ENCODE assay signal across 9 mouse cellular contexts in the genomic region with DNA sequence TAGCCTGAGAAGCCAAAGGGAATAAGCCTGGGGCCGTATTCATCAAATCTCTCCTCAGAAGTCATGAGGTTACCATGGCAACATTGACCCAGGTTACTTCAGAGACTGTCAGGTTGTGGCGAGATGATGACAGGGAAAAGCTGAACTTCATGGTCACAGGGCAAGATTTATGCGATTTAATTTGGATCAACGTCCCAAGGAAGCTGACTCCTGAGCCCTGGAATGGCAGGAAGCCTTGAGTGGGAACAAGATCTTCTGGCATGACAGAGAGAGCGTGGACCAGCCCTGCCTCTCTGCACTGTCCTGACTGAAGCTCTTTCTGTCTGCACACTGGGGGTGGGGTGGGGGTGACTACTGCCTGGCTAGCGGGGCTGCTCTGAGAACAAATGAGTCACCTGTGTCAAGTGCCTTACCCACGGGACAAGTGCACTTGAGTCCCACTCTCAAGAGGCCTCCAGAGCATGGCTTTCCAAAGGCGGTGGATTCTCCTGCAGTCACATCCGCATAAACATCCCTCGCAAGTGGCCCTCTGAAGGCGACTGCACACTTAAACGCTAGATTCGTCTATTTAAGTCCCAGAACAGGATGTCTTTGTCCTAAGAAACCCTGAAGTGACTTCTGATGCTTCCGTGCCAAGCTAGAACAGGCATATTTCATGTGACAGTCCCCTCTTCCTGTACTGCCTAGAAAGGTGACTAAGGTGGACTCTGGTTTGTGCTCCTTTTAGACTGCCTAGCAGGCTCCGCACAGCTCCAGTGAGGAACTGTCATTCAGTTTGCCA. TPM values are rescaled to one million over a fixed set of nuclear protein-coding genes. Genes with fewer than 3 reads are reported as not detected.
DNase-seq lines count a peak whose midpoint lies in the region; ATAC-seq and TF ChIP-seq lines count a peak whose summit lies in the region.
"Had no signal": no experiment of that assay in that cellular context is flagged by ENCODE, and none has a peak within 500 bp of the region (broad histone marks: within the 10 kb centered on the region; RNA-seq: fewer than 3 reads in every experiment).

No protein-coding gene starts in this region.

- no peaks in the 10 kb centered on the region for H3K9me3 ChIP-seq in hindbrain, postnatal 0 days (ENCODE audit: low read length)
- no peaks in the 10 kb centered on the region for H3K9me3 ChIP-seq in lung, postnatal 0 days (ENCODE audit: low read length)
- H3K9me3 ChIP-seq: limb, embryonic 15.5 days had no signal

- TF ChIP-seq EP300 in lung, postnatal 0 days (IDR thresholded peaks at IDR 0.05), result peak; percentile 100

- H3K27me3 ChIP-seq in hindbrain, postnatal 0 days (ENCODE audit: insufficient read depth, low read length), result no peaks in the 10 kb centered on the region
- no peaks in the 10 kb centered on the region for H3K27me3 ChIP-seq in lung, postnatal 0 days (replicated peaks; ENCODE audit: insufficient read depth, low read length)
- H3K27me3 ChIP-seq: limb, embryonic 15.5 days had no signal

- H3K4me2 ChIP-seq in hindbrain, postnatal 0 days (ENCODE audit: low read depth, low read length), result no peak overlapping the region
- H3K4me2 ChIP-seq in lung, postnatal 0 days (replicated peaks; ENCODE audit: low read depth, low read length), result no peak overlapping the region
- H3K4me2 ChIP-seq: limb, embryonic 15.5 days had no signal

- 59% methylated on average over 15 of the region's 15 CpGs for WGBS in hindbrain, postnatal 0 days
- 21% methylated on average over 15 of the region's 15 CpGs for WGBS in lung, postnatal 0 days

- 0 out of 2 replicates have a peak, but pooled peaks have one; percentile 25 for ATAC-seq in hindbrain, postnatal 0 days
- peak; percentile 95 for ATAC-seq in lung, postnatal 0 days

- no peak overlapping the region for H3K4me3 ChIP-seq in hindbrain, postnatal 0 days (ENCODE audit: low read length)
- no peak overlapping the region for H3K4me3 ChIP-seq in lung, postnatal 0 days (ENCODE audit: low read depth, low read length)
- H3K4me3 ChIP-seq: limb, embryonic 15.5 days had no signal

- peak; percentile 72 for DNase-seq in R1 (ENCODE audit: low read depth, low spot score)
- peak; percentile 30 to 78 for DNase-seq in adrenal gland, postnatal 36 days
- peak; percentile 31 for DNase-seq in hindbrain, postnatal 0 days (ENCODE audit: low spot score)
- peak; percentile 95 for DNase-seq in lung, postnatal 0 days (ENCODE audit: low spot score)
- DNase-seq in spleen, postnatal 10 days (ENCODE audit: low spot score in 2 of 2), result no peak
- no peak for DNase-seq in urinary bladder, postnatal 25 days (ENCODE audit: low spot score)
- no peak for DNase-seq in right cerebral cortex, postnatal 4 days
- DNase-seq: spleen, adult 18-20 months had no signal

- H3K9ac ChIP-seq in hindbrain, postnatal 0 days (replicated peaks; ENCODE audit: low read length), result no peak overlapping the region
- H3K9ac ChIP-seq in lung, postnatal 0 days (replicated peaks; ENCODE audit: low read depth), result no peak overlapping the region
- H3K9ac ChIP-seq: limb, embryonic 15.5 days had no signal

- no peak for TF ChIP-seq CTCF in hindbrain, postnatal 0 days (IDR thresholded peaks at IDR 0.05; ENCODE audit: low read depth)
- no peak for TF ChIP-seq CTCF in lung, postnatal 0 days (IDR thresholded peaks at IDR 0.05)

- no peaks in the 10 kb centered on the region for H3K4me1 ChIP-seq in hindbrain, postnatal 0 days (ENCODE audit: insufficient read depth, low read length)
- peaks cover 14% of the 10 kb centered on the region; the same call in 1 of the 2 replicates for H3K4me1 ChIP-seq in lung, postnatal 0 days (ENCODE audit: insufficient read depth, low read depth, low read length)
- H3K4me1 ChIP-seq: limb, embryonic 15.5 days had no signal

- H3K36me3 ChIP-seq in hindbrain, postnatal 0 days (ENCODE audit: insufficient read depth, low read length), result no peaks in the 10 kb centered on the region
- no peaks in the 10 kb centered on the region for H3K36me3 ChIP-seq in lung, postnatal 0 days (ENCODE audit: insufficient read depth, low read length)
- H3K36me3 ChIP-seq: limb, embryonic 15.5 days had no signal

- H3K27ac ChIP-seq in hindbrain, postnatal 0 days, result no peak overlapping the region
- H3K27ac ChIP-seq in lung, postnatal 0 days (ENCODE audit: low read length), result peak overlapping the region; percentile 87
- H3K27ac ChIP-seq: limb, embryonic 15.5 days had no signal

RNA-seq across cellular contexts. Expression of gene Zfp957, which starts 26.7 kb away (rescaled TPM):
- total RNA-seq in adrenal gland, postnatal 36 days (2021), result not detected
- total RNA-seq in hindbrain, postnatal 0 days (2014; rRNA removed), result not detected in 2 replicates
- not detected in 2 replicates for polyA plus RNA-seq in hindbrain, postnatal 0 days (2015; fragmentation: Nextera tagmentation; extraction: Ambion mirVana)
- polyA plus RNA-seq in lung, postnatal 0 days (2015; fragmentation: Nextera tagmentation; extraction: Ambion mirVana), result not detected in 2 replicates
- polyA plus RNA-seq: limb, embryonic 15.5 days had no signal

RNA-seq across cellular contexts. Expression of gene Rgcc, which starts 27.6 kb away (rescaled TPM):
- 100 to 1,000 TPM; 122 to 238 TPM for total RNA-seq in adrenal gland, postnatal 36 days (2021)
- 68.6 and 74.4 TPM in 2 replicates for total RNA-seq in hindbrain, postnatal 0 days (2014; rRNA removed)
- polyA plus RNA-seq in hindbrain, postnatal 0 days (2015; fragmentation: Nextera tagmentation; extraction: Ambion mirVana), result 43.3 and 55.1 TPM in 2 replicates
- 357 and 645 TPM in 2 replicates for polyA plus RNA-seq in lung, postnatal 0 days (2015; fragmentation: Nextera tagmentation; extraction: Ambion mirVana)

Comparison
In these comparisons a context has a peak if more than half of its experiments do, and no peak if none do; other contexts are left out.
1. DNase-seq: peak in R1 (single experiment), adrenal gland, postnatal 36 days (2 of 2), hindbrain, postnatal 0 days (single experiment) and lung, postnatal 0 days (single experiment); none in spleen, postnatal 10 days (0 of 2), urinary bladder, postnatal 25 days (single experiment) and right cerebral cortex, postnatal 4 days (single experiment).